Mouse (Mus musculus) retina, postnatal 7 days (tissue): ENCODE results near the gene Arhgap15.

ENCODE experiments used
- DNase-seq: peaks from one replicate; pipeline ENCODE4 v3.0.0-alpha.2; 2012; ENCODE audit warnings: low read depth, low spot score

Arhgap15 gene

GRCm38 (mm10) chr2:44353594-44353993 is 605.0 kb downstream of the Arhgap15 start:
- DNase-seq, result no peak

DNA sequence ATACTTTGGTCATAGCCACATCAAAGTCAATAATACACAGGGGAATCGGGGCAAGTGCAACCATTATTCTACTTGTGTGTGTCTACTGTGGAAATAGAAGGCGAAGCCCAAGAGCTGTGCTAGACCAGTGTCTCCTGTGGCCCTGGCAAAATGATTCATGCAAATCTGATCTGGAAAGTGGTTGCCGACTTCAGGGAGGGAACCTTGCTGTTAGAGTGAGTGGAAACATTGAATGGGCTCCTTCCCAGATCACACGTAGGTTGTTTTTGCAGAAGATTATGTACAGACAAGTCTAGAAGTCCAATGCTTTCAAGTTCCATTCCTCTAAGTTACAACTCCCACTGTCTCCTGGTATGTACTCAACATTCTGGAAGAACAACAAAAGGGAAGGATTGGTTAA is 606.2 kb downstream of the Arhgap15 start:
- no peak for DNase-seq

GRCm38 (mm10) chr2:44355316-44355715 is 606.7 kb downstream of the Arhgap15 start:
- DNase-seq, result no peak

DNA sequence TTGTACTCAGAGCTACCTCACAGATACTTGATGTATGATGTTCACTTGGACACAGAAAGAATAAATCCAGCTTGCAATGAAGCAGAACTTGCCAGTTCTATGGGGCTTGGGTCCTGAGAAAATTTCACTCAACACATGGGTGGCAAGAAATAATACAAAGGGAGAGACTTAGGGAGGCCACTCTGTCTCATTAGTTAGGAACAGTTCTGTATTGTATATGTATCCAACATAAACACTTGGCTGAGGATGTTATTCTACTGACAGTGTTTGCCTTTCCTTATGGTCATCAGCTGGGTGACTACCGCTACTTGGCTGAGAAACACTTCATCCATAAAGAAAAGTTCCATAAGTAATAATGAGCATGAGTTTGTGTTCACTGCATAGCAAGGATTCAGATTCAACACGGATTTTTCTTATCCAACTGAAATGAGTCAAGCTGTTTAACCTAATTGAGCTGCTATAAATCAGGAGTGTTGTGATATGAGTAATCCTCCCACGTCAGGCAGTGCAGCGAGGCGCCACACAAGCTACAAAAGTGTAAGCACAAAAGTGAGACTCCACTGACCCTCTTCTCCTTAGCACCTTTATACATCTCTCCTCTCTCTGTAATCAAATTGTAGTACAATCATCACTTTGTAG is 607.7 kb downstream of the Arhgap15 start:
- no peak for DNase-seq

- DNase-seq, result no peak
Measured at GRCm38 (mm10) chr2:44356887-44357251, 608.2 kb downstream of the Arhgap15 start.

GRCm38 (mm10) chr2:44380225-44380624 is 631.6 kb downstream of the Arhgap15 start:
- no peak for DNase-seq

GRCm38 (mm10) chr2:44384541-44384940 is 635.9 kb downstream of the Arhgap15 start:
- DNase-seq, result no peak

GRCm38 (mm10) chr2:44389556-44389955 is 640.9 kb downstream of the Arhgap15 start:
- DNase-seq, result no peak

DNA sequence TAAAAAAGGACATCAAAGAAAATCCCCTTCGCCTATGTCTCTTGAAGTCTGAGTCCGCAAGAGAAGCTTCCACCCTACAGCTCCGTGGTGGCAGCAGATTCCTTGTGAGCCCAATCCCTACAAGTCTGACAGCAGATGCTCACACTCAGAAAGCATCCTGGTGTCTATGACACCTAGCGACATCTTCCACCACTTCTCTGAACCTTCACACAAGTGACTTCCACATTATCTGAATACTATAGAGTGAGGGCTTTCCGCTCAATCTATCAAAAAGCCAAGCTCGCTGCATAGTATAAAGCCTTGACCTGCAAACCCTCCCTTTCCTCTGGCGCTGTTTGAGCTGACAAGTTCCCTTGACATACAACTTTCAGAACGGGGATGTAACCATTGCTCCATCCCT is 645.2 kb downstream of the Arhgap15 start:
- no peak for DNase-seq

DNA sequence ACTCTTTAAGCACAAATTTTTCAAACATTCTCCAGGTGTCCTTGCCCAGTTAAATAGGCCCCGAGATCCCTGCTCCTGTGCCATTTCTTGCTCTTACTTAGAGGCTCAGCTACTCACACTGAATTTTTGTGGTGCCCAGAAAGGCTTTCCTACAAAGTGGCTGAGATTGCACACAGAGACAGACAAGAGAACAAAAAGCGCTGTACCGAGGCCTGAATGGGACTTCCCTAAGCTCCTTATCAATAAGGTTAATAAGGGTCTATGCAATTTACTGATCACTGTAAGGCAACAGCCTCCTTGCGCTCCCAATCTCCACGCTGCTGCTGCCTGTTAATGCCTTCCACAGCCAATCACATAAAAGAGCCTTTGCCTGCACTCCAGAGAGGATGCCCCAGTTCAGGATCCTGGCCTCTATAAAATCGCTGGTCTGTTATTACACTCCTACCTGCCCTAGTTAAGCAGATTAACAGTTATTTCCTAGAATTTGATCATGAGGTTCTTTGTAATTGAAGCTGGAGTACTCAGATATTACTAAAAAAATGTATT is 646.4 kb downstream of the Arhgap15 start:
- DNase-seq, result no peak

DNA sequence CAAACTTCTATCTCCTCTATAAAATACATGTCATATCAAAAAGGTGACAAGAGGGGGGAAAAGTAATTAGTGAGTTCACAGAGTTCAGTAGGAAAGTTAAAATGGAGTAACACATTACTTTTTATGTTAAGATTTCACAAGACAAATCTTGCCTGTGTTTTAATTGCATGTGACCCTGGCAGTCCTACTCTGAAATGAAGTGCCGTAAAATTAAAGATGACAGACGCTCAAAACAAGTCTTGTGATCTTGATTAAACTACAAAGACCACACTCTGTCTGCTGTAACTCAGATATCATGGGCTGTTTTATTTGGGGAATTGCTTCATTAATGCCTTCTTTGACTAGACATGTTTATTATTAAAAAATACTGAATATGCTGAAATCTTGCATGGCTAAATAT is 647.0 kb downstream of the Arhgap15 start:
- DNase-seq, result no peak

- DNase-seq, result no peak
Measured at GRCm38 (mm10) chr2:44397209-44397608, 648.6 kb downstream of the Arhgap15 start.

GRCm38 (mm10) chr2:44397735-44398337 is 649.2 kb downstream of the Arhgap15 start:
- DNase-seq, result no peak

GRCm38 (mm10) chr2:44399191-44399926 is 650.7 kb downstream of the Arhgap15 start:
- DNase-seq, result no peak

- no peak for DNase-seq
Measured at GRCm38 (mm10) chr2:44401704-44402422, 653.2 kb downstream of the Arhgap15 start.

- DNase-seq, result no peak
Measured at GRCm38 (mm10) chr2:44411660-44412059, 663.0 kb downstream of the Arhgap15 start.

- DNase-seq, result no peak
Measured at GRCm38 (mm10) chr2:44416331-44416730, 667.7 kb downstream of the Arhgap15 start.

GRCm38 (mm10) chr2:44419547-44420225 is 671.1 kb downstream of the Arhgap15 start:
- DNase-seq, result no peak

- DNase-seq, result no peak
Measured at GRCm38 (mm10) chr2:44430521-44430920, 681.9 kb downstream of the Arhgap15 start.

DNA sequence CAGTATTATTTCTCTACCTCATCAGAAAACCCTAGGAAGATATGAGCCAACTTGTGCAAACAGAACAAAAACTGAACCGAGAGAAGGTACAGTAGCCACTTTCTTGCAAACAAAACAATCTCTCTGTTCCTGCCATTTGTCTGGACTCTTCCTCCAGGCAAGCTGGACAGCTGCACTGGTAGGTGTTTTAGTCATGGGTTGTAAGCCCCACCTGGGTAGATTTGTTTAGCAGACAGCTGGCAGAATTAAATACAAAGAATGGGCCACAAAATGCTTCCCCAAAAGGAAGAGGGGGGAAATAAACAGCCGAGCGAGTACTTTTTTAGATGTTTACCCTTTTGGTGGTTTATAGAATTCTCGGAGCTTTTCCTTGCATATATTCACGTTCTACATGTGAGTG is 688.0 kb downstream of the Arhgap15 start:
- no peak for DNase-seq

GRCm38 (mm10) chr2:44437496-44438057 is 689.0 kb downstream of the Arhgap15 start:
- DNase-seq, result no peak
